Mouse (Mus musculus): ENCODE results near the gene Zfp87. TPM values are rescaled to one million over a fixed set of nuclear protein-coding genes. Genes with fewer than 3 reads are reported as not detected.

Gene Zfp87
- 10 to 100 TPM; 37.3 to 43.0 TPM for polyA plus RNA-seq (2017; shearing (Covaris generic))

DNA sequence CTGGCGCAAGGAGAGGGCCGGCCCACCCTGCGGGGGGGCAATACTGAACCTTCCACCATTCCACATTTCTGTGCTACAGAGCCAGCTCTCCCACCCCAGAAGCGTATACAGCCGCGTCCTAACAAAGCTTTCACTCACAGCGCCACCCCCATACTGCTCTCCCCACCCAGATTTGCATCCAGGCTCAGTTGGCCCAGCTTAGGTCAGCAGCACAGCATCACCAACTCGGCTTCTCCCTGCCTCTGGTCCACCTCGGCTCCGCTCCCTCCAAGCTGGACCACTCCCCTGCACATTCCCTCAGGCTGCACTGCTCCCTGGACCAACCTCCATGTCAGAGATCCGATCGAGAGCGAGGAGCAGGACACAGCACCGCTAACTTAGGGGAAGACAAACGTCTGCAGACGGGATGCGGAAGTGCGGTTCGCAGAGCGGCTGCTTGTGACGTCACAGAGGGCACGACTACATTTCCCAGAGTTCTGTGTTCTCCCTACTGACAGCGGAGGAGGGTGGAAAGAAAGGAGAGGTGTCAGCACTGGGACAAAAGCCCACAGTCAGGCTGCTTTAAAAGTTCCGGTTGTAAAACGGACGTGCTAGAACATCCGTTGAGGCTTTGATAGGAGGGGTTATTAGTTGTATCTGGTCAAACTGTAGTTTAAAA, at the start of gene Zfp87, which contains the start of gene Gm26965:
Gene Zfp87, minus strand, starts transcription at position 425 of the 658 bp plus-strand sequence.
Gene Gm26965, minus strand, starts transcription at position 399 of the 658 bp plus-strand sequence.

DNA sequence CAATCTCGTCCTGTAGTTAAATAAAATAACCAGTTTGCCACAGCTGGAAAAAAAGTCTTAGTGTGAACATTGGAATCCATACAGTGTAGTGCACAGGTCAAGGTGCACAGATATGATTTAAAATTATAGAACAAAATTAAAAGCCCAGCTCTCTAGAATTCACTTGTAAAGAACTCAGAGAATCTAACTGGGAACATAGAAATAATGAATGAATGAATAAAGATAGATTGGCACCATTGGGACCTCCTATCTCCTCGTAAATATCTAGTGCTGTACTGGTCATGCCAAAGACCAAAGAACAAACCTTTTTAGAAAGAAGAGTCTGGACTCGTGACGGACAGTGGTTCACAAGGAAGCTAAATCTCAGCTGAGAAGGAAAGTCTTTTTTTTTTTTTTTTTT, 27.8 kb upstream of the Zfp87 start, which contains the start of gene Zfp748:
Gene Zfp748, minus strand, starts transcription at position 101 of the 400 bp plus-strand sequence.

DNA sequence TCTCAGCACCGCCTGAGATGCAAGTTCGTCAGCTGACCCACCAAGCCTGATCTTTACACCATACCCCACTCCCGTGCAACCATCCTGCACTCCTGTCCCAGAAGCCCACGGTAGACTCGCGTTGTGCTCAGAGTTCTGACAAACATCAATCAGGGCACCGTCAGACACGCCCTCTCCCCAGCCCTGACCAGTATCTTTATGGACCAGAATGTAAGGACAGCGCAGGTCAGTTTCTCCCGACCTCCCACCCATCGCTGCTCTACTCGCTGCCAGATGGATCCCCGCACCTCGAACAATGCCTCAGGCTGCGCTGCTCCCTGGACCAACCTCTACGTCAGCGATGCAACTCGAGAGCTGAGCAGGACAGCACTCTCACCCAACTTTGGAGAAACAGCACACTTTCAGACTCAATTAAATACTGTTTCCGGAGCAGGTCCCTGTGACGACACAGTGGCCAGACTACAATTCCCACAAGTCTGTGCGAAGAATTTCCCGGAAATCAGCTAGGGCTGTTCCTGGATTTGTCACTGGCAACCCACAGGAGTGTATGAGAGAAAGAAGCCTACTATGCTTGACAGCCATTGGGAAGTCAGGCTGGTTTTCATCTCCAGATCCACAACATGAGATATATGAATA, 25.8 kb downstream of the Zfp87 start, which contains the start of gene Zfp58:
Gene Zfp58, minus strand, starts transcription at position 472 of the 636 bp plus-strand sequence.

DNA sequence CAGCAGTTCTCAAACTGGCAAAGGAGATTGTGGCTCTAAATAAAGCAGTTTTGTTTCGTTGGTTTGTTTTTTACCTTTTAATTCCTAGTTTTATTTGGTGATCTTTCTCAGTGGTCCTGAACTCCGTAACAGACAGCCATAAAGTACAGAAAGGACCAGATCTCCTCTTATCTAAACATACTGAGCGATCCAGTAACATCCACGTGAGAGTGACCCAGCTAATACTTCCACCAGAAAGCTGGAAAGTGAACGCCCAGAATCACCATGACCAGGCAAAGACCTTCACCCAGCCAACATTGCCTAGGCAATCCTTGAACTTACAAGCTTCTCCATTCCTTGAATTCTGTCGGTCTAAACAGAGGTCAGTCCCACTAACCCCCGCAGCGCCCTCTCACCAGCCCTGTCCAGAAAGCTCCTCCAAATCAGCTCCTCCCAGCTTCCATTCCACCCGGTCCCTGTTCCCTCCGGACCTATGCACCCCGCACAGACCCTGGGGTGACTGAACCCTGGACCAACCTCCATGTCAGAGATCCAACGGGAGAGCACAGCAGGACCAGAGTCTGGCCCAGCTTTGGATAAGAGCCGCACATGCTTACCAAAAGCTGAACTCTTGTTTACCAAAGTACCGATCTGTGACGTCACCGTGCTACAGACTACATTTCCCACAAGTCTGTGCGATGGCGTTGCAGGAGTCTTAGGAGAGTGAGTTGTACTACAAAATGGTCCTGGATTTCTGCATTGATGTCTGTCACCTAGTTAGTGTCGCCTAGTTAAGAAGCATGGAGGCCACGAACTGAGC, 42.2 kb downstream of the Zfp87 start, which contains the start of gene Zfp874b:
Gene Zfp874b, minus strand, starts transcription at position 634 of the 799 bp plus-strand sequence.

Other genes with a start within 250 kb of the Zfp87 start
- gene Zfp458, start 247.7 kb downstream of the Zfp87 start, polyA plus RNA-seq (2017; shearing (Covaris generic)) = 1 to 10 TPM; 1.3 to 3.5 TPM
- gene Zfp457, start 219.7 kb downstream of the Zfp87 start, polyA plus RNA-seq (2017; shearing (Covaris generic)) = 1 to 10 TPM in 1 of 2 experiments, under 1 TPM in 1; 0.48 to 2.3 TPM
- 1 to 10 TPM; 7.7 to 8.4 TPM for gene Zfp595, start 193.6 kb downstream of the Zfp87 start, polyA plus RNA-seq (2017; shearing (Covaris generic))
- 1 to 10 TPM in 1 of 2 experiments, under 1 TPM in 1; 0.90 to 1.3 TPM for gene Gm28044, start 165.6 kb downstream of the Zfp87 start, polyA plus RNA-seq (2017; shearing (Covaris generic))
- gene Zfp953, start 165.6 kb downstream of the Zfp87 start, polyA plus RNA-seq (2017; shearing (Covaris generic)) = 1 to 10 TPM; 2.3 to 4.4 TPM
- 1 to 10 TPM in 1 of 2 experiments, under 1 TPM in 1; 0.63 to 3.1 TPM for gene Gm28041, start 150.4 kb downstream of the Zfp87 start, polyA plus RNA-seq (2017; shearing (Covaris generic))
- gene Zfp456, start 150.4 kb downstream of the Zfp87 start, polyA plus RNA-seq (2017; shearing (Covaris generic)) = 1 to 10 TPM; 5.9 to 9.4 TPM
- gene Zfp429, start 126.4 kb downstream of the Zfp87 start, polyA plus RNA-seq (2017; shearing (Covaris generic)) = 10 to 100 TPM; 19.9 to 22.8 TPM
- 1 to 10 TPM; 3.1 to 3.7 TPM for gene Zfp459, start 104.8 kb downstream of the Zfp87 start, polyA plus RNA-seq (2017; shearing (Covaris generic))
- gene Zfp874a, start 74.6 kb downstream of the Zfp87 start, polyA plus RNA-seq (2017; shearing (Covaris generic)) = 10 to 100 TPM in 1 of 2 experiments, 1 to 10 TPM in 1; 9.0 to 15.1 TPM
- gene Zfp874b, start 41.9 kb downstream of the Zfp87 start, polyA plus RNA-seq (2017; shearing (Covaris generic)) = 10 to 100 TPM in 1 of 2 experiments, 1 to 10 TPM in 1; 7.6 to 13.0 TPM
- gene Zfp58, start 25.6 kb downstream of the Zfp87 start, polyA plus RNA-seq (2017; shearing (Covaris generic)) = 10 to 100 TPM; 14.6 to 21.7 TPM
- gene Gm26965, start within 50 bp of the Zfp87 start, polyA plus RNA-seq (2017; shearing (Covaris generic)) = under 1 TPM in 1 of 2 experiments, not detected in 1; 0.36 TPM
- gene Zfp748, start 27.7 kb upstream of the Zfp87 start, polyA plus RNA-seq (2017; shearing (Covaris generic)) = 10 to 100 TPM; 16.6 to 20.8 TPM
- gene Zfp729b, start 83.5 kb upstream of the Zfp87 start, polyA plus RNA-seq (2017; shearing (Covaris generic)) = 1 to 10 TPM; 5.5 to 5.8 TPM
- 1 to 10 TPM; 1.0 to 3.9 TPM for gene Gm49345, start 111.6 kb upstream of the Zfp87 start, polyA plus RNA-seq (2017; shearing (Covaris generic))
- 1 to 10 TPM; 6.9 to 8.2 TPM for gene Zfp729a, start 111.6 kb upstream of the Zfp87 start, polyA plus RNA-seq (2017; shearing (Covaris generic))
- 10 to 100 TPM; 20.8 to 23.2 TPM for gene Zfp738, start 160.9 kb upstream of the Zfp87 start, polyA plus RNA-seq (2017; shearing (Covaris generic))
- gene Zfp65, start 203.0 kb upstream of the Zfp87 start, polyA plus RNA-seq (2017; shearing (Covaris generic)) = 1 to 10 TPM; 5.8 to 6.7 TPM
- 1 to 10 TPM; 8.2 to 9.0 TPM for gene Zfp85, start 229.1 kb upstream of the Zfp87 start, polyA plus RNA-seq (2017; shearing (Covaris generic))